Mouse (Mus musculus): ENCODE data around the gene Gtf3c6. TPM values are rescaled to one million over a fixed set of nuclear protein-coding genes. Genes with fewer than 3 reads are reported as not detected.

The Gtf3c6 gene
- 101 TPM for polyA plus RNA-seq (2017; shearing (Covaris generic))

GRCm38 (mm10) chr10:40257414-40258255, at the start of gene Gtf3c6:
Gtf3c6 (minus strand) TSS chr10:40258108.

DNA sequence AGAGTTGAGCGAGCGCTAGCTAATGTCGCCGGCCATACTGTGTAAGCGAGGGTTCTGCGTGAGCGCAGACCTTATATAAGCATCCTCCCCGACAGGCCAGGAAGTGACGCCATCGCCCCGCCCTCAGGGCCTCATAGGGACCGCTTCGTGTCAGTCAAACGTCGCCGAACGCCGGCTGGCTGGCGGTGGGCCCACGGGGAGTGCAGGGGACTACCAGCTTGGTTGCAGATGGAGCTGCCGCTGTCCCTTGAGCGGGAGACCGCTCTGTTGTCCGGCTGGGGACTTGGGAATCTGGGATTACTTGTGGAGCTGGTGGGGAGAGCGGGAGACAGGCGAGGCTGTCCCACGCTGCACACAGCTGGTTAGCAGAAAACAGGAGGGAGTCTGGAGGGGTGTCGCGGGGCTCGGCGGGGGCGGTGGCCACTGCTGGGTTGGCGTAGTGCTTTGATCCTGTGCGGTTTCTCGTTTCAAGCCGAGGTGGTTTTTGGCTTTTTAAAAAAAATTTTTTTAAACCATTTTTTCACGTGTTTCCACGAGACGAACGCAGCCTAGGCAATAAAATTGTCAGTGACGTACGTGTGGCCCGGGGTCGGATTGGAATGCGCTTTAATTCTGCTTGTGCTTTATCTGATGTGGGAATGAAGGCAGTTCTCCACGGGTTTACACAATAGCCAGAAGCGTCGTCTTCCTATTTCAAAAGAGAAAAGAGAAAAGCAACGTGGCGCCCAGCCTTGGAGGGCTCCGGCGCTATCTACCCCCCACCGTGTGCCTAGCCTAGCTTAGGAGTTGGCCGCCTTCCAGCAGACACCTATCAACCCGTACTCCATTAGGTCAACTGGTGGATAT, 44.5 kb upstream of the Gtf3c6 start, which contains the start of gene Amd1:
Amd1 (minus strand) TSS at position 47 of the 846 bp plus-strand sequence.

DNA sequence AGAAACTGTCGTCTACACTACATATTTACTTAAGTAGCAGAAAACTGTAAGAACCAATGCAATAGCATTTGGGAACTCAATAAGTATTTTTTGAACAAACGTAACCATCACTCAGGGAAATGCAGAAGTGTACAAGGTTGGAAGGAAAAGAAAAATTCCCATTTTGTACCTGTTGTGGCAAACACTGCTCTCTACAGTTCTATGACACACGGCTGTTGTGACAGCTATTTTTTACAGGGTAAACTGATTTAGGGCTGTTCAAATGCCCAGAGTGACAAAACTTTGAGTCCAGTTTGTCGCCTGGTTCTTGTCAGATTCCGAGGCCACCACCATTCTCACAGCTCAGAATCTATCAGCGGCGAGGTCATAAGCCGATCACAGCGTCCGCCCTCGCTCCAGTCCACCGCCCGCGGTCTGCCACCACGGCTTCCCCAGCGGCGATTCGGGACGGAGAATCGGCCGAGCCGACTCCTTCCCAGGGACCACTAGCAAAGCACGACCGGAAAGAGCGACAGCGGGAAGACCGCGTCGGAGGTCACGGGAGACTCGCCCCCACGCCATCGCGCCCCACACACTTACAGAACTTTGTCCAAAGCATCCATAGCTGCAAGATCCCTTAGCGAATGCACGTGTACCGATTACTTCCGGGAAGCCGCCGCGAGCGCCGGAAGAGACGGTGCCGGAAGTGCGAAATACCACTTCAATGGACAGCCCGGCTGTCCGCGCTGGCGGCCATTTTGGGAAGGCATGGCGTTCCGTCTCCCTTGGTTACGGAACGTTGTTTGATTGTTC, 11.3 kb downstream of the Gtf3c6 start, which contains the start of gene Rpf2:
Rpf2 (minus strand) TSS at position 663 of the 792 bp plus-strand sequence.

Other genes with a start within 250 kb of the Gtf3c6 start
- gene Mfsd4b1, start 232.8 kb downstream of the Gtf3c6 start, polyA plus RNA-seq (2017; shearing (Covaris generic)): not detected
- 1.1 TPM for gene Slc16a10, start 115.8 kb downstream of the Gtf3c6 start, polyA plus RNA-seq (2017; shearing (Covaris generic))
- 67.4 TPM for gene Rpf2, start 11.1 kb downstream of the Gtf3c6 start, polyA plus RNA-seq (2017; shearing (Covaris generic))
- gene Amd1, start 44.1 kb upstream of the Gtf3c6 start, polyA plus RNA-seq (2017; shearing (Covaris generic)): 86.3 TPM
- 22.8 TPM for gene Cdk19, start 81.5 kb upstream of the Gtf3c6 start, polyA plus RNA-seq (2017; shearing (Covaris generic))